Mouse (Mus musculus): Measurements from ENCODE around the gene Tifa. TPM values are rescaled to one million over a fixed set of nuclear protein-coding genes. Genes with fewer than 3 reads are reported as not detected.

Tifa gene
- total and polyA plus RNA-seq, 2 experiments from 2014 or later: 1.4 to 2.6 TPM

GRCm38 (mm10) chr3:127879968-127880367 lies 90.4 kb downstream of the Tifa start:
- Histone ChIP-seq H3K27me3 (ENCODE audit: insufficient read depth, low read length) (no peaks in the 10 kb centered on the region), H3K4me1 (ENCODE audit: insufficient read depth, low read length) (no peaks in the 10 kb centered on the region), H3K27ac (ENCODE audit: low read depth, low read length) (no peak overlapping the region), H3K36me3 (ENCODE audit: insufficient read depth, low read length) (no peaks in the 10 kb centered on the region), H3K9me3 (ENCODE audit: low read length) (no peaks in the 10 kb centered on the region), H3K4me2 (ENCODE audit: low read depth, low read length, poor library complexity, severe bottlenecking) (no peak overlapping the region), H3K9ac (replicated peaks; ENCODE audit: low read length, poor library complexity, severe bottlenecking) (no peak overlapping the region), H3K4me3 (ENCODE audit: low read depth, low read length) (no peak overlapping the region)
- 92% methylated on average over 3 of the region's 3 CpGs for WGBS
- DNase-seq (ENCODE audit: low spot score): no peak
- no peak for TF ChIP-seq CTCF (IDR thresholded peaks at IDR 0.05)
- ATAC-seq (ENCODE audit: low FRiP score): no peak

- no peak for DNase-seq (ENCODE audit: low spot score)
- Histone ChIP-seq H3K27ac (ENCODE audit: low read depth, low read length) (no peak overlapping the region), H3K4me1 (ENCODE audit: insufficient read depth, low read length) (no peaks in the 10 kb centered on the region), H3K9ac (replicated peaks; ENCODE audit: low read length, poor library complexity, severe bottlenecking) (no peak overlapping the region), H3K4me2 (ENCODE audit: low read depth, low read length, poor library complexity, severe bottlenecking) (no peak overlapping the region), H3K9me3 (ENCODE audit: low read length) (no peaks in the 10 kb centered on the region), H3K4me3 (ENCODE audit: low read depth, low read length) (no peak overlapping the region), H3K27me3 (ENCODE audit: insufficient read depth, low read length) (no peaks in the 10 kb centered on the region), H3K36me3 (ENCODE audit: insufficient read depth, low read length) (no peaks in the 10 kb centered on the region)
- WGBS: 78% methylated on average over 2 of the region's 2 CpGs
- no peak for ATAC-seq (ENCODE audit: low FRiP score)
- no peak for TF ChIP-seq CTCF (IDR thresholded peaks at IDR 0.05)
Observed at GRCm38 (mm10) chr3:127881684-127882083, 92.1 kb downstream of the Tifa start.

Other genes with a start within 250 kb of the Tifa start
- 9.0 and 14.0 TPM in 2 replicates for gene Larp7, start 236.5 kb upstream of the Tifa start, total RNA-seq (2014; rRNA removed)
- 27.6 and 31.8 TPM in 2 replicates for gene Larp7, start 236.5 kb upstream of the Tifa start, polyA plus RNA-seq (2015; fragmentation: Nextera tagmentation; extraction: Ambion mirVana)
- gene Zgrf1, start 236.3 kb upstream of the Tifa start, total RNA-seq (2014; rRNA removed): 2.0 and 3.3 TPM in 2 replicates
- gene Zgrf1, start 236.3 kb upstream of the Tifa start, polyA plus RNA-seq (2015; fragmentation: Nextera tagmentation; extraction: Ambion mirVana): 1.3 and 1.9 TPM in 2 replicates
- 0.99 and 2.3 TPM in 2 replicates for gene Neurog2, start 156.7 kb upstream of the Tifa start, total RNA-seq (2014; rRNA removed)
- gene Neurog2, start 156.7 kb upstream of the Tifa start, polyA plus RNA-seq (2015; fragmentation: Nextera tagmentation; extraction: Ambion mirVana): 0.21 and 0.51 TPM in 2 replicates
- gene Alpk1, start 9.3 kb upstream of the Tifa start, total RNA-seq (2014; rRNA removed): 0.60 and 0.99 TPM in 2 replicates
- 0.20 and 0.25 TPM in 2 replicates for gene Alpk1, start 9.3 kb upstream of the Tifa start, polyA plus RNA-seq (2015; fragmentation: Nextera tagmentation; extraction: Ambion mirVana)
- gene Ap1ar, start 47.7 kb downstream of the Tifa start, total RNA-seq (2014; rRNA removed): 111 and 119 TPM in 2 replicates
- gene Ap1ar, start 47.7 kb downstream of the Tifa start, polyA plus RNA-seq (2015; fragmentation: Nextera tagmentation; extraction: Ambion mirVana): 71.2 and 78.6 TPM in 2 replicates
- gene Fam241a, start 106.5 kb downstream of the Tifa start, total RNA-seq (2014; rRNA removed): 4.7 and 8.7 TPM in 2 replicates
- 6.6 and 7.9 TPM in 2 replicates for gene Fam241a, start 106.5 kb downstream of the Tifa start, polyA plus RNA-seq (2015; fragmentation: Nextera tagmentation; extraction: Ambion mirVana)

Measured in midbrain, postnatal 0 days (tissue).